Mouse (Mus musculus) forebrain, embryonic 15.5 days (tissue): Measurements from ENCODE around the gene Thpo. TPM values are rescaled to one million over a fixed set of nuclear protein-coding genes. Genes with fewer than 3 reads are reported as not detected.

Source experiments
- ATAC-seq: fragments of 200-750 bp; cut with Nextera tagmentation; replicated peaks from 2 replicates; pipeline ENCODE4 v1.8.0; 2017; ENCODE audit warnings: mild to moderate bottlenecking, moderate TSS enrichment, moderate library complexity
- H3K27ac ChIP-seq: fragments of 300-500 bp; sonication (generic); replicated peaks from 2 replicates; pipeline ENCODE4 v1.5.1; 2015; ENCODE audit warnings: mild to moderate bottlenecking, inconsistent platforms
- H3K27me3 ChIP-seq: fragments of 300-500 bp; sonication (generic); 2 replicates; pipeline ENCODE4 v1.6.1; 2015; ENCODE audit warnings: inconsistent platforms
- H3K36me3 ChIP-seq: fragments of 300-500 bp; sonication (generic); 2 replicates; pipeline ENCODE4 v1.6.1; 2015; ENCODE audit warnings: mild to moderate bottlenecking, inconsistent platforms
- H3K4me1 ChIP-seq: fragments of 300-500 bp; sonication (generic); 2 replicates; pipeline ENCODE4 v1.6.1; 2015; ENCODE audit warnings: inconsistent platforms
- H3K4me2 ChIP-seq: fragments of 300-500 bp; sonication (generic); replicated peaks from 2 replicates; pipeline ENCODE4 v1.6.1; 2015; ENCODE audit warnings: mild to moderate bottlenecking, inconsistent platforms
- H3K4me3 ChIP-seq: fragments of 300-500 bp; sonication (generic); 2 replicates; pipeline ENCODE4 v1.5.1; 2015; ENCODE audit warnings: mild to moderate bottlenecking, inconsistent platforms
- H3K9ac ChIP-seq: fragments of 300-500 bp; sonication (generic); replicated peaks from 2 replicates; pipeline ENCODE4 v1.6.1; 2015; ENCODE audit warnings: mild to moderate bottlenecking, inconsistent platforms
- H3K9me3 ChIP-seq: fragments of 300-500 bp; sonication (generic); 2 replicates; pipeline ENCODE4 v1.6.1; 2016; ENCODE audit warnings: inconsistent platforms
- WGBS: fragments of 180-500 bp; shearing (Covaris S2); methylation state at CpG from one replicate; pipeline ENCODE4 v1.1.7; 2015; ENCODE audit warnings: mixed read lengths; 5-methylcytosine and 5-hydroxymethylcytosine counted together
- polyA plus RNA-seq: library from polyadenylated mRNA; unstranded; fragments of >200 nt; fragmentation: Nextera tagmentation; extraction: Ambion mirVana; gene quantifications from 2 replicates; pipeline ENCODE4 v1.2.1, GENCODE M21; 2015

Thpo gene
- polyA plus RNA-seq, 1 experiment from 2014 or later = 0.80 TPM

DNA sequence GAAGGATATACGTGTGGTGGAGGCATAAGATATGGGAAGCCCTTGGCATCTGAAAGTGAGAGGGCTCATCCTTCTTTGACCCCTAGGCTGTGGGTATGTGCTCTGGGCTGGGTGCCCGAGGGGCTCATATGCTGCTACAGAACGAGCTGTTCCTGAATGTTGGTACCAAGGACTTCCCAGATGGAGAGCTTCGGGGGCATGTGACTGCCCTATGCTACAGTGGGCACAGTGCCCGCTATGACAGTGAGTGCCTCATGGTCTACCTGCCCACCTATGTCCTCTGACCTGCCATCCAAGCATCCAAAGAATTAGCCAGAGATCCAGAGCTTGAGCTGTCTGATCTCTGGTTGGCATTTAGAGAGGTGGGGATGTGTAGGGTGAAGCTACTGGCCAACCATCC, 2.5 kb upstream of the Thpo start:
- no peaks in the 10 kb centered on the region for H3K9me3 ChIP-seq
- no peak overlapping the region for H3K27ac ChIP-seq
- H3K4me2 ChIP-seq = no peak overlapping the region
- peaks cover 22% of the 10 kb centered on the region for H3K27me3 ChIP-seq
- no peak overlapping the region for H3K4me3 ChIP-seq
- 89% methylated on average over 5 of the region's 5 CpGs for WGBS
- no peak for ATAC-seq
- peaks cover 20% of the 10 kb centered on the region for H3K4me1 ChIP-seq
- no peaks in the 10 kb centered on the region for H3K36me3 ChIP-seq
- no peak overlapping the region for H3K9ac ChIP-seq

DNA sequence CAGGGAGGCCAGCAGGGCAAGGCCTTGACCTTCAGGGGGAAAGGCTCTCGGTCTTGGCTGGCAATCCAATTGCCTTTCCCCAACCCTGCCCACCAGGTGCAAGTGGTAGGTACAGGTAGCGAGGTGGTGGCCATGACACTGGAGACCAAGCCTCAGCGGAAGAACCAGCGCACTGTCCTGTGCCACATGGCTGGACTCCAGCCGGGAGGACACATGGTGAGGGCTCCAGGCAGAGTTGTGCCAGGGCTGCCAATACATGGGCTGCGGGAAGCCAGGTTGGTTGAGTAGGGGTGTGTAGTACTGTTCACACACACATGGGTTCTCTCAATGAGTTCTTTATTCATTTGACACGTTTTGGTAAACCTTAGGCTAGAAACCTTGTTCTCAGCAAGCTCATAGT, 1.9 kb upstream of the Thpo start:
- no peak overlapping the region for H3K4me2 ChIP-seq

DNA sequence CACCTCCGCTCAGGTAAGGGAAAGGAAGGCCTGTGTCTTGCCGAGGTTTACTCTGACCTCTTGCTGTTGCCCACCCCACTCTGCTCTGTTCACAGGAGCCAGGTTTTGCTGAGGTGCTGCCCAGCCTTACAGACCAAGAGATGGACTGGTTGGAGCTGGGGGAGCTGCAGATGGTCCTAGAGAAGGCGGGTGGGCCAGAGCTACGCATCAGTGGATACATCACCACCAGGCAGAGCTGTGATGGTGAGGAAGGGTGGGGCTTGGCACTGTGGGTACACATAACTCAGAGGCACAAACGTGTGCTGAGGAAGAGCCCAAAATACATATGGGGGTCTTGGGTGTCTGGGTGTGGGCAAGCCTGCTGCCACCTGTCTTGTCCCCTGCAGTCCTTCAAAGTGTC, 1.3 kb upstream of the Thpo start:
- no peak overlapping the region for H3K4me2 ChIP-seq
- H3K27ac ChIP-seq = no peak overlapping the region
- H3K4me3 ChIP-seq = no peak overlapping the region
- no peak for ATAC-seq
- H3K27me3 ChIP-seq = peaks cover 22% of the 10 kb centered on the region
- WGBS = 85% methylated on average over 5 of the region's 5 CpGs
- no peaks in the 10 kb centered on the region for H3K9me3 ChIP-seq
- H3K9ac ChIP-seq = no peak overlapping the region
- peaks cover 20% of the 10 kb centered on the region for H3K4me1 ChIP-seq
- no peaks in the 10 kb centered on the region for H3K36me3 ChIP-seq

More for the DNA sequence above, 1.9 kb upstream of the Thpo start:
- no peak overlapping the region for H3K9ac ChIP-seq
- ATAC-seq = no peak
- peaks cover 22% of the 10 kb centered on the region for H3K27me3 ChIP-seq
- peaks cover 20% of the 10 kb centered on the region for H3K4me1 ChIP-seq
- H3K4me3 ChIP-seq = no peak overlapping the region
- H3K36me3 ChIP-seq = no peaks in the 10 kb centered on the region
- WGBS = 83% methylated on average over 7 of the region's 7 CpGs
- H3K27ac ChIP-seq = no peak overlapping the region
- H3K9me3 ChIP-seq = no peaks in the 10 kb centered on the region

- peak within 1 kb of the TSS; percentile 79 for H3K9ac ChIP-seq
- peak within 1 kb of the TSS; percentile 44 for H3K27ac ChIP-seq
- under 1% methylated on average over 58 of the region's 70 CpGs for WGBS
- ATAC-seq = peak; percentile 77
- peak within 1 kb of the TSS; percentile 90 for H3K4me2 ChIP-seq
- no peaks in the 10 kb centered on the region for H3K9me3 ChIP-seq
- H3K4me3 ChIP-seq = peak within 1 kb of the TSS; percentile 74
- no peaks in the 10 kb centered on the region for H3K36me3 ChIP-seq
- peaks cover 22% of the 10 kb centered on the region for H3K27me3 ChIP-seq
- H3K4me1 ChIP-seq = peaks cover 20% of the 10 kb centered on the region
Measured at GRCm38 (mm10) chr16:20732925-20733730, 1.2 kb downstream of the Thpo start, which contains the start of gene Chrd. Chrd (plus strand) TSS chr16:20733127.

- peak; percentile 49 for ATAC-seq
- Histone ChIP-seq H3K36me3 (no peaks in the 10 kb centered on the region), H3K27ac (peak overlapping the region; percentile 44), H3K27me3 (peaks cover 22% of the 10 kb centered on the region), H3K9me3 (no peaks in the 10 kb centered on the region), H3K4me1 (peaks cover 20% of the 10 kb centered on the region), H3K4me3 (peak overlapping the region; percentile 74), H3K9ac (peak overlapping the region; percentile 79), H3K4me2 (peak overlapping the region; percentile 90)
- under 1% methylated on average over 30 of the region's 30 CpGs for WGBS
Measured at GRCm38 (mm10) chr16:20732251-20732924, 1.9 kb downstream of the Thpo start.

GRCm38 (mm10) chr16:20731688-20732087, 2.6 kb downstream of the Thpo start:
- H3K9me3 ChIP-seq = no peaks in the 10 kb centered on the region
- no peaks in the 10 kb centered on the region for H3K36me3 ChIP-seq
- no peak overlapping the region for H3K4me3 ChIP-seq
- H3K4me1 ChIP-seq = peaks cover 20% of the 10 kb centered on the region
- ATAC-seq = no peak
- H3K27ac ChIP-seq = peak overlapping the region; percentile 46; the same call in 1 of the 2 replicates
- no peak overlapping the region for H3K4me2 ChIP-seq
- WGBS = 60% methylated on average over 5 of the region's 5 CpGs
- peaks cover 22% of the 10 kb centered on the region for H3K27me3 ChIP-seq
- no peak overlapping the region for H3K9ac ChIP-seq

GRCm38 (mm10) chr16:20730293-20730711, 4.0 kb downstream of the Thpo start:
- Histone ChIP-seq H3K4me2 (no peak overlapping the region), H3K4me3 (no peak overlapping the region), H3K4me1 (peaks cover 20% of the 10 kb centered on the region), H3K27me3 (peaks cover 18% of the 10 kb centered on the region), H3K9me3 (no peaks in the 10 kb centered on the region), H3K27ac (no peak overlapping the region), H3K36me3 (no peaks in the 10 kb centered on the region), H3K9ac (no peak overlapping the region)
- ATAC-seq = no peak
- 39% methylated on average over 5 of the region's 5 CpGs for WGBS

- Histone ChIP-seq H3K27ac (no peak overlapping the region), H3K27me3 (no peaks in the 10 kb centered on the region), H3K4me3 (no peak overlapping the region), H3K9ac (no peak overlapping the region), H3K4me1 (no peaks in the 10 kb centered on the region), H3K36me3 (peaks cover 12% of the 10 kb centered on the region), H3K9me3 (no peaks in the 10 kb centered on the region), H3K4me2 (no peak overlapping the region)
- ATAC-seq = no peak
- WGBS = 59% methylated on average over 1 of the region's 1 CpGs
Measured at GRCm38 (mm10) chr16:20726384-20726783, 7.9 kb downstream of the Thpo start.

DNA sequence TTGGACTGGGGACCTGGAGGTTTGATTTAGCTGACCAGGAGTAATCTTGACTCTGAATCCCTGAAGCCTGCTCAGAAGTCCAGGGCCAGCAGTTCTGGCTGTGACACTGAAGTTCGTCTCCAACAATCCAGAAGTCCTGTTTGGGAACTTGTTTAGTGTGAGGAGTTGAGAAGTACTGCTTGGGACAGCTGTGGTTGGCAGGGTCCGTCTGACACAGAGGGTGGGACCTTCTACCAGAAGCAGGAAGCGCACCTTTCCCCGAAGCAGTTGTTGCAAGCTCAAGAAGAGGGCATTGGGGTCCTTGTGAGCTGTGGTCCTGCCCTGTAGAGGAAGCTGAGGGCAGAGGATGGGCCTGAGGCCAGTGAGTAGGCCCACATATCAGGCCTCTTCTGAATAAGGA, 8.6 kb downstream of the Thpo start:
- Histone ChIP-seq H3K36me3 (peaks cover 17% of the 10 kb centered on the region), H3K4me1 (no peaks in the 10 kb centered on the region), H3K9me3 (no peaks in the 10 kb centered on the region), H3K9ac (no peak overlapping the region), H3K4me2 (no peak overlapping the region), H3K27ac (no peak overlapping the region), H3K27me3 (no peaks in the 10 kb centered on the region), H3K4me3 (no peak overlapping the region)
- 81% methylated on average over 4 of the region's 4 CpGs for WGBS
- no peak for ATAC-seq

DNA sequence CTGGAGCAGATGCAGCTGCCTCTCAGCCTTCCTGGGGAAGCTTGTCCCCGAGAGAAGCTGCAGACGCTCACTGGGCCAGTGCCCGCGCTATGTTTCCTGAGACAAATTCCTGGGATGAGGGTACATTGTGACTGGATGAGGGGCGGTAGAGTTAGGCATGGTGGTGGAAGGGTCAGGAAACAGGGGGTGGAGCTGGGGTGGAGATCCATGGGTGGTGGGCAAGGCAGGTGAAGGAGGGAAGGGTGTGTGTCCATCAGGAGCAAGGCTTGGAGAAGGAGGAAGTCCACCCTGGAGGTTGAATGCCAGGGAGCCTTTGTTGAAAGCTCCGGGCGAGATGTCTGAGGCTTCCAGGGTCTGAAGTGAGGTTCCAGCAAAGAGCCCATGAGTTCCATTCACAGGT, 9.0 kb downstream of the Thpo start:
- no peak overlapping the region for H3K4me3 ChIP-seq
- H3K27me3 ChIP-seq = no peaks in the 10 kb centered on the region
- WGBS = 90% methylated on average over 7 of the region's 7 CpGs
- H3K27ac ChIP-seq = no peak overlapping the region
- H3K9me3 ChIP-seq = no peaks in the 10 kb centered on the region
- H3K9ac ChIP-seq = no peak overlapping the region
- ATAC-seq = no peak
- peaks cover 21% of the 10 kb centered on the region for H3K36me3 ChIP-seq
- no peak overlapping the region for H3K4me2 ChIP-seq
- no peaks in the 10 kb centered on the region for H3K4me1 ChIP-seq

- no peak overlapping the region for H3K4me2 ChIP-seq
- no peaks in the 10 kb centered on the region for H3K9me3 ChIP-seq
- H3K9ac ChIP-seq = no peak overlapping the region
- H3K36me3 ChIP-seq = peaks cover 21% of the 10 kb centered on the region
- no peaks in the 10 kb centered on the region for H3K27me3 ChIP-seq
- H3K27ac ChIP-seq = no peak overlapping the region
- no peak overlapping the region for H3K4me3 ChIP-seq
- 0 out of 2 replicates have a peak, but pooled peaks have one; percentile 43 for ATAC-seq
- WGBS = 40% methylated on average over 5 of the region's 5 CpGs
- H3K4me1 ChIP-seq = no peaks in the 10 kb centered on the region
Measured at GRCm38 (mm10) chr16:20724338-20724748, 10.0 kb downstream of the Thpo start.

DNA sequence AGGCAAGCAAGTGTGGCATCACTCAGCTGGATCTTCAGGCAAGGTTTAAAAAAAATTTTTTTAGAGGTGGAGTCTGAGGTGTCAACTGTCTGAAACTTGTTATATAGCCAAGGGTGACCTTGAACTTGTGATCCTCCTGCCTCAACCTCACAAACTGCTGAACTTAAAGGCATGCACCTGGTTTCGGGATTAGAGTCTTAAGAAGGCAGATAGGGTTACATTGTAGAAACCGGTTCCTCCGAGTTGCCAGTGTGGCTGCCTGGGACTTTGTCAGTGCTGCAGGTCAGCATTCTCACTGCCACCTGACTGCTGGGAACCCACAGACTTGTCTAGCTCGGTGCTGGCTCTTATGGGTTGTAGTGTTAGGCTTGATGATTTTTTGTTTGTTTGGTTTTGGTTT, 11.1 kb downstream of the Thpo start:
- WGBS = 84% methylated on average over 4 of the region's 4 CpGs

More for the DNA sequence above, 11.1 kb downstream of the Thpo start:
- ATAC-seq = no peak
- no peaks in the 10 kb centered on the region for H3K27me3 ChIP-seq
- H3K4me3 ChIP-seq = no peak overlapping the region
- no peak overlapping the region for H3K4me2 ChIP-seq
- no peaks in the 10 kb centered on the region for H3K9me3 ChIP-seq
- peaks cover 21% of the 10 kb centered on the region for H3K36me3 ChIP-seq
- H3K9ac ChIP-seq = no peak overlapping the region
- H3K4me1 ChIP-seq = peaks cover 7% of the 10 kb centered on the region
- H3K27ac ChIP-seq = no peak overlapping the region
